Mouse (Mus musculus) adipocyte (in vitro differentiated cells): ENCODE results near the gene Nck2.
A peak's percentile ranks its signal among the peaks of the same experiment; 100 is the strongest.

Experiments used
- DNase-seq: peaks from one replicate; pipeline ENCODE4 v3.0.0-alpha.2; 2016; ENCODE audit warnings: low spot score

Gene Nck2

DNA sequence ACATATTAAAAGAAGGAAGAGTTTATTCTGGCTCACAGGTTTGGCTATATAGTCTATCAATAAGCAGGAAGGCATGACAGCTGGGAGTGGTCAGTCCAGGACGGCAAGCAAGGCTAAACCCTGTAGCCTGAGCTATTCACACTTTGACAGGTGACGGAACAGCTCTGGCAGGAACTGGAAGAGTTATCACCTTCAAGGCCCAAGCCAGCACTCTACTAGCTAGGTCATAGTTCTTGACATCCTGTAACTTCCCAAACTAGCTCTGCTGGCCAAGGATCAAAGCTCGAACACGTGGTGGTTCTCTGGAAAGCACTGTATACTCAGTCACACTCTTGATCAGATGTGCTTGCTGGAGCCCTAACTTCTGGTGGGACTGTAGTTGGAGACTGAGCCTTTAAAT lies 10.5 kb upstream of the Nck2 start:
- DNase-seq, result no peak

DNA sequence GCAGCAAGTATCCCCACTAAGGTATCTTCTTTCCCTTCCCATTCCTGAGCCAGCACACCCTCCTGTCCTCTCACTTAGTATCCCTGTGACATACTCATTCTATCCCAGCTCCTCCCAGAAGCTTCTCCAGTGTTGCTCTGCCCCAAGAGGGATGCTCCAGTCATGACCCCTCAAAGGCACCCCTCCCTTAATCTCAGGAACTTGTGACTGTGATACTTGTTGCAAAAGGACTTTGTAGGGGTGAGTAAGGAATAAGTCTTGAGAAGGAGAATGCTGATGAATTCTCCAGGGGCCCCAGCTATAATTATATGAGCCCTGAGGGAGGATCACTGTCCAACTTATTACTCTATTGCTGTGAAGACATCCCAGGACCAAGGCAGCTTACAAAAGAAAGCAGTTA lies 7.8 kb upstream of the Nck2 start:
- no peak for DNase-seq

DNA sequence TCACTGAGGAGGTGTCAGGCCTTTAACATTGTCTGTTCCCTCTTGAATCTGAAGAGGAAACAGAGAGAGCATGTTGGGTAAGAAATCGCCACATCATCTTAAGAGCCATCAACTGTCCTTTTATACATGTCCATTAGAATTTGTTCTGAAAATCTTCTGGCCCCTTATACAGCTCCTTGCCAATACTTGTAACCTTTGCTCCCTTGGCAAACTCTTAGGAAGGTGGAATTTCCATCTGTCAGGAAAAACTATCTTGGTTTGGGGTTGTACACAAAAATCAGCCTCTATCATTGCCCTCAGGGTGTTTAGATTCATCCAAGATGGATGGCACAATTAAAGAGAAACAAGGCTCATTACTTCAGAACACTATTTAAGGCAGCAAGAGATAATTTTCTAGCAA lies 5.1 kb upstream of the Nck2 start:
- no peak for DNase-seq

GRCm38 (mm10) chr1:43442568-43442967 lies 1.8 kb upstream of the Nck2 start:
- no peak for DNase-seq

- DNase-seq, result peak; percentile 61
Observed at GRCm38 (mm10) chr1:43445170-43446088, 1.1 kb downstream of the Nck2 start.

GRCm38 (mm10) chr1:43446089-43446533 lies 1.7 kb downstream of the Nck2 start:
- peak; percentile 51 for DNase-seq

DNA sequence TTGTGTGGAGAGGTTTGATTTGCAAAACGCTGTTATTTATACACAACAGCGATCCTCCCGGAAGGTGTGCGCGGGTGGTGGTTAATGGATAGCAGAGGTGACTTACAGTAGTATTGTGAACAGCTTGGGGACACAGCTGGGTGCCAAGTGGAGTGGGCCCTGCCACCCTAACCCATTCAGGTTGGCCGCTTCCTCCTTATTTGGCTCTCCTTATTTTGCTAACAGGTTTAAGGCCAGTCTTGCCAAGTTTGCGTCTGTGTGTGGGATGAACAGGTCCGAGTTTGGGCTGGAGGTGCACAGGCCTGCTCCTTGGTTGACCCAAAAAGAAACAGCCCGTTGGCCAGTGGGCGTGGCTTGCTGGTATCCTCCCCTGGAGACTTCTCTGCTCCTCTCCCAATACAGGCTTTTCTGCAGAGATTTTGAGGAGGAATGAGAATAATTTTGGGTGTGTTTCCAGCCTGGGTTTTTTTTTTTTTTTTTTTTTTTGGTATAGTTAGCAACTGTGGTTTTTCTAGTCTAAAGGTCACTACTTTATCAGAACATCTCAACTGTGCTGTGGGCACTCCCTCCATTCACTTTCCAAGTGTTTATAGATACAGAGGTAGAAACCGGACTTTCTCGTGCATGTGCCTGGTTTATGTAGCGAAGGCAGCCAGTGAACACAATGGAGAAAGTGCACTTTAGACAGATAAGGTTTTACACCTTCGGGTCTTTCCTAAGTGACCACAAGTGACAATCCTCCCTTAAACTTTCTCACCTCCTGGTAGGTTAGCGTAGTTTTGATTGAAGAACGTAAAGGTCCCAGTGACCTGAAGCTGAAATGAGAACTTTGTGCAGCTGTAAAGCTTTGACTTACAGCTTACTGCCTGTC lies 2.6 kb downstream of the Nck2 start:
- DNase-seq, result peak; percentile 81

DNA sequence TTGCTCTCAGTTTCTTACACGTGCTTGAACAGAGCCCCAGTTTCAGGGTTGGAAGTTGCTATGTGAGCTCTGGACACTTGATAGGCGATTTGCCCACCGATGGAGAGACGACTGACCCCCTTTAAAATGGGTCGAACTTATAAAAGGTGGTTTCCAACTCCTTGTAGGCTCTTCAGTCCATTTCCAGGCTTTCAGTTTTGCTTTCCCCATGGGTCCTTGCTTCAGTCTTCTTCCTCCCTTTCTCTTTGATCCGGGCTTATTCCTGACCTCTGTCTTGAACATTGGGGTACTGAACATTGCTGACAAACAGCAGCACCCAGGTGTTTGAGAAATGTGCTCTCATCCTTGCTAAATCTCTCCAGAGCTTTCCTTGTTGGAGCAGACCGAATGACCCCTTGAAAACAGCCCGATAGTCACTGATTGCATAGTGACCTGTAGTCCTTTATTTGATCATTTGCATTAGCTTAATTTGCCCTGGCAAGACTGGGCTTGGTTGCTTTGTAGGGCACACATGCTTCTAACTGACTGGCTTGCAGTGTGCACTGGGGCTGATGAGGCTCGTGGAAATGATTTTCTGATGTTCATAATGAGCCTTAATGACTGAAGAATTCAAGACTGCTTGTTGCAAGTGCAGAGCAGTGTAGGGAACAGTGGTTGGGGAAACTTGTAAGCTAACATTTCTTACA lies 3.4 kb downstream of the Nck2 start:
- no peak for DNase-seq

GRCm38 (mm10) chr1:43450811-43451210 lies 6.4 kb downstream of the Nck2 start:
- DNase-seq, result no peak

DNA sequence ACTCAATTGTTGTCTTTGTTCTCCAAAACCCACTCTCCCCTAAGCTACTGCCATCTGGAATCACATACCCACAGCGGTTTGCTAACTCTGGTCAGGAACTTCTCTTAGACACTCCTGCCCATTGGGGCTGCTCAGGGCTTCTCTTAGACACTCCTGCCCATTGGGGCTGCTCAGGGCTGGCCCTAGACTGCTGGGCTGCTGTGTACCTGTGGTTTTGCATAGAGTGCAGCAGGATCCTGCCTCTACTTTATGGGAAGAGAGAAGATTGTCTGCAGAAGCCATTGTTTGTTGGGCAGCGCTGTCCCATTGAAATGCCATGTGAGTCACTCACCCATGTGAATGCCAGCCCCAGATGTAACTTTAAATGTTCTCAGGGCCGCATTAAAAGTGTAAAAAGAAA lies 9.3 kb downstream of the Nck2 start:
- DNase-seq, result no peak

- no peak for DNase-seq
Observed at GRCm38 (mm10) chr1:43454741-43455140, 10.4 kb downstream of the Nck2 start.

- DNase-seq, result no peak
Observed at GRCm38 (mm10) chr1:43455196-43455595, 10.8 kb downstream of the Nck2 start.

DNA sequence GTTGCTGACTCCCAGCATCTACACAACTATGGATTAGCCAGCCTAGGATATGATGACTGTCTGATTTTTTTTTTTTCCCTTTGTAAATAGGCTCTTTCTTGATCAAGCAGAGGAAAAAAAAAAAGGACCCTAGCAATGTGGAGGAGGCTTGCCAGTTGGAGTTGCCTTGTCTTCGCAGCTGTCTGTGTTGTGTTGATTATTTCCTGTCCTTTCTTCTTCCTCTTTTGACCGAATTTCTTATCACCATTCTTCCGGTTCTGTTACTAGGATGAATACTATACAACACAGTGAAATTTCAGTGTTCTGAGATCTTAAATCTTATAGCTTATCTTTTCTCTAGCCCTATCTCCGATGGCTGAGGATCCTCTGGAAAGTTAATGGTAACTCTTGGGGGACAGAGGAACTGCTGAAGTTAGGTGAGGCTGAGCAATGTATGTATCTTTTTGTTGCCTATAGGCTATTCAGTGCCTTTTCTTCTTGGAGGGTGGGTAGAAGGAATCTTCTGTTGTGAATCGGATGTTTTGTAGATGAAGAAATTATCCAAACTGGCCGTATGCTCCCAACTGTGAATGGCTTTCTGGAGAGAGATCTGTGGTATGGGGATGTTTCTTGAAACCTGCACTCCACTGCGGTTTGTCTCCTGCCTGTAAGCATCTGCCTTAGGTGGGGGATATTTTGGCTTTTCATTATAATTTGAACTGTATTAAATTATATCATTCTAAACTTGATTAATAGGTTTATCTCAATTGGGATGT lies 12.8 kb downstream of the Nck2 start:
- no peak for DNase-seq

DNA sequence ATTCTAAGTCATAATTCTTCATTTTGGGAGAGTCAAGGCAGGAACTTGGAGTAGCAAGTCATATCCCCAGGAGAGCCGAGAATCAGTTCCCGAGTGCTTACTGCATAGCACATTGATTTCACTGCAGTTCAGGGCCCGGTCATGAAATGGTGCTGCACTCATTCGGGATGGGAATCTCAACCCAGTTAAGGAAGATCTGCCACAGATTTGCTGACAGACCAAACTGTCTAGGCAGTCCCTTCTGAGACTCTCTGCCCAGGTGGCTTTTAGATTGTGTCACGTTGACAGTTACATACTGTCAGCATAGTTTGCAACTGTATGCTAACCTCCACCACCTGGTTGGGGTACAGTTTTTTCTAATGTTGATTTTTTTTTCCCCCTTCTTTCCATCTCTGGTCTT lies 16.1 kb downstream of the Nck2 start:
- DNase-seq, result no peak

GRCm38 (mm10) chr1:43462666-43463065 lies 18.3 kb downstream of the Nck2 start:
- peak; percentile 84 for DNase-seq

DNA sequence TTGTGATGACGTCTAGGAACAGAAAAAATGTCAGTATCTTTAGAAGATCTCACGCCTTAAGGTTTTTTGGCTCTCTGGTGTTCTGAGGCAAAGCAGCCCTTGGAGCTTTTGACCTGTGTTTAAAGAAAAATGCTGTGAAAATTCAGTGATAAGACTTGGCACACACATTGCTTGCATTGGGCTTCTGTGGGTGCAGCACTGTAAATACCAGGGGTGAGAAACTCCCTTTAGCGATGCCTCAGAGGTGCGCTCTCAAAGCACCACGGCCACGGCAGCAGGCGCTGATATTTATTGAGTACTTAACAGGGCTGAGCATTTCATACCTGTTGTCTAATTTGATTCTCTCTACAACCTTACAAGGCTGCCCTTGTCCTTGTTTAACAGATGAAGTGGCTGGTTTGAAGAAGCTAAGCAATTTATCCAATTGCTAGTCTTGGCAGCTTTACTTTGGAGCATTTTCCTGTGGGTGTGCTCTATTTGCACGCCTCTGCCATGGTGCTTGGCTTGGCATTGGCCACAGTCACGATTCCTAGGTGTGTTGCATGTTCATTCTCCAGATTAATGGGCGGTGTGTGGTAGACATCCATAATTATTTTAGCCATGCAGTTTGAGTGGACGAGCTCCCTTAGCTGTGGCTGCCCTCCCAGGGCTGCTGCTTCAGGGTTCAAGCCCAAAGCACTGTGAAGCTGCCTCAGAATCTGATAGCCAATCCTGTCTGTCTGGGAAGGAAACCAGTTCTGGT lies 19.7 kb downstream of the Nck2 start:
- DNase-seq, result no peak

DNA sequence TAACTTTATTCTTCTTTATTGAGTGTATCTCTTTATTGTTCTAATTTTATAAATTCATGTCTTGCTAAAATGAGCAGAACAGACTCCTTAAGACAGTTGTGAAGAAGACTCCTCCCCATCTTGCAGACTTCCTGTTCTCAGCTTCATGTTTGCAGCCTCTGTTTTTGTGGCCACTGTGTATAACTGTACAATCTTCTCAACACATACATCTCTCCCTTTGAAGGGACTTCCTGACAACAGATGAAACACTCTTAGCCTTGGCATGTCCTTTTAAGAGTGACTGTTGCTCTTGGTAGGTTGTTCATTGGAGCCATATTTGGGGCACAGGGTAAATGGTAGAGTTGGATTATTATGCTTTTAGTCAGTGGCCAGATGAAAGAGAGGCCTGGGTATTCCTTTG lies 20.6 kb downstream of the Nck2 start:
- DNase-seq, result no peak

GRCm38 (mm10) chr1:43465957-43466624 lies 21.7 kb downstream of the Nck2 start:
- no peak for DNase-seq

GRCm38 (mm10) chr1:43467656-43468055 lies 23.3 kb downstream of the Nck2 start:
- peak; percentile 96 for DNase-seq

DNA sequence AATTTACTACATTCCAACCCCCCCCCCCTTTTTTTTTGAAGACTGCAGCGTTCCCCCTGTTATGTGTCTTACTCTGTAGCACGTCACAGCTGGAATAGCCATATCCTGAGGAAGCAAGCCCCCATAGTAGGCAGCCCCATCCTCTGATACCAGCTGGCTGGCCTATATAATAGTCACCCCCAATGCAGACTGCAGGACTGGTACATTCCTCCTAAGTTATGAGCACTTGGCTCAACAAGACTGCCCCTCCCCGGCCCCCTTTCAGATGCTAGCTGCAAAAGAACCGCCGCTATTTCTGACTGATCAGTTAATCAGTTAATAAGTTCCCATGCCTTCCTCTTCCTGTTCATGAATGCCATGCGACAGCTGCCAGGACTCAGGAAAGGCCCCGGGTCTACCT lies 23.8 kb downstream of the Nck2 start:
- DNase-seq, result no peak
